Comparison of ENCODE assay signal across 8 mouse cellular contexts in genomic region chr14:15881284-15881683, GRCm38 (mm10).
DNase-seq lines count a peak whose midpoint lies in the region; ATAC-seq and TF ChIP-seq lines count a peak whose summit lies in the region.

No protein-coding gene starts in this region.

- TF ChIP-seq EP300 in lung, postnatal 0 days (IDR thresholded peaks at IDR 0.05), result no peak

- no peak for TF ChIP-seq POLR2A in spleen, adult 2 months (IDR thresholded peaks at IDR 0.05; ENCODE audit: low read depth, low read length)

- no peaks in the 10 kb centered on the region for H3K27me3 ChIP-seq in forebrain, embryonic 11.5 days (ENCODE audit: control insufficient read depth, insufficient read depth, low read length)
- H3K27me3 ChIP-seq in forebrain, embryonic 15.5 days, result no peaks in the 10 kb centered on the region
- H3K27me3 ChIP-seq in intestine, postnatal 0 days (replicated peaks; ENCODE audit: control insufficient read depth, insufficient read depth, low read length), result no peaks in the 10 kb centered on the region
- no peaks in the 10 kb centered on the region for H3K27me3 ChIP-seq in lung, postnatal 0 days (replicated peaks; ENCODE audit: insufficient read depth, low read length)
- no peaks in the 10 kb centered on the region; the same call in 1 of the 2 replicates for H3K27me3 ChIP-seq in spleen, adult 2 months (ENCODE audit: control insufficient read depth, insufficient read depth, low read length)

- no peak overlapping the region for H3K4me2 ChIP-seq in forebrain, embryonic 11.5 days (ENCODE audit: low read depth, low read length, severe bottlenecking)
- H3K4me2 ChIP-seq in forebrain, embryonic 15.5 days (replicated peaks), result no peak overlapping the region
- H3K4me2 ChIP-seq in intestine, postnatal 0 days (replicated peaks; ENCODE audit: low read depth), result no peak overlapping the region
- H3K4me2 ChIP-seq in lung, postnatal 0 days (replicated peaks; ENCODE audit: low read depth, low read length), result no peak overlapping the region

- no peak for DNase-seq in forebrain, embryonic 11.5 days (ENCODE audit: low spot score)
- DNase-seq in urinary bladder, postnatal 25 days (ENCODE audit: low spot score), result peak; percentile 13
- DNase-seq in urinary bladder, postnatal 4 days (ENCODE audit: low spot score in 2 of 2), result no peak
- DNase-seq in embryo, embryonic 11.5 days (ENCODE audit: low read depth, low spot score), result peak; percentile 14
- peak; percentile 41 for DNase-seq in lung, postnatal 0 days (ENCODE audit: low spot score)
- DNase-seq in spleen, adult 2 months (ENCODE audit: low read depth in 1 of 2, low spot score in 2 of 2), result peak; percentile 36 to 61

- 57% methylated on average over 1 of the region's 1 CpGs for WGBS in forebrain, embryonic 11.5 days
- 57% methylated on average over 1 of the region's 1 CpGs for WGBS in forebrain, embryonic 15.5 days
- 57% methylated on average over 1 of the region's 1 CpGs for WGBS in intestine, postnatal 0 days
- 56% methylated on average over 1 of the region's 1 CpGs for WGBS in lung, postnatal 0 days
- 46% methylated on average over 1 of the region's 1 CpGs for WGBS in spleen, adult 2 months

- no peaks in the 10 kb centered on the region for H3K4me1 ChIP-seq in forebrain, embryonic 11.5 days (replicated peaks; ENCODE audit: control insufficient read depth, insufficient read depth, low read length)
- no peaks in the 10 kb centered on the region for H3K4me1 ChIP-seq in forebrain, embryonic 15.5 days
- no peaks in the 10 kb centered on the region for H3K4me1 ChIP-seq in intestine, postnatal 0 days (replicated peaks; ENCODE audit: control insufficient read depth, insufficient read depth, low read length)
- H3K4me1 ChIP-seq in lung, postnatal 0 days (ENCODE audit: insufficient read depth, low read depth, low read length), result no peaks in the 10 kb centered on the region
- H3K4me1 ChIP-seq in spleen, adult 2 months (ENCODE audit: control insufficient read depth, insufficient read depth, insufficient read length), result no peaks in the 10 kb centered on the region; the same call in 1 of the 2 replicates

- no peaks in the 10 kb centered on the region for H3K9me3 ChIP-seq in forebrain, embryonic 11.5 days (ENCODE audit: control insufficient read depth, low read length)
- no peaks in the 10 kb centered on the region for H3K9me3 ChIP-seq in forebrain, embryonic 15.5 days
- no peaks in the 10 kb centered on the region for H3K9me3 ChIP-seq in intestine, postnatal 0 days (ENCODE audit: control insufficient read depth)
- no peaks in the 10 kb centered on the region for H3K9me3 ChIP-seq in lung, postnatal 0 days (ENCODE audit: low read length)

- no peak overlapping the region for H3K4me3 ChIP-seq in forebrain, embryonic 11.5 days (ENCODE audit: low read depth, low read length)
- no peak overlapping the region for H3K4me3 ChIP-seq in forebrain, embryonic 15.5 days
- no peak overlapping the region for H3K4me3 ChIP-seq in intestine, postnatal 0 days (ENCODE audit: low read depth, low read length)
- no peak overlapping the region for H3K4me3 ChIP-seq in lung, postnatal 0 days (ENCODE audit: low read depth, low read length)
- no peak overlapping the region for H3K4me3 ChIP-seq in spleen, adult 2 months (ENCODE audit: extremely low read depth, insufficient read depth, insufficient read length)

- H3K27ac ChIP-seq in forebrain, embryonic 11.5 days (ENCODE audit: low read depth, low read length), result no peak overlapping the region
- H3K27ac ChIP-seq in forebrain, embryonic 15.5 days (replicated peaks), result no peak overlapping the region
- H3K27ac ChIP-seq in intestine, postnatal 0 days (ENCODE audit: low read depth, low read length), result no peak overlapping the region
- H3K27ac ChIP-seq in lung, postnatal 0 days (ENCODE audit: low read length), result no peak overlapping the region
- H3K27ac ChIP-seq in spleen, adult 2 months (ENCODE audit: insufficient read depth, low read length), result no peak overlapping the region

- no peaks in the 10 kb centered on the region for H3K36me3 ChIP-seq in forebrain, embryonic 11.5 days (ENCODE audit: control insufficient read depth, insufficient read depth, low read length)
- H3K36me3 ChIP-seq in forebrain, embryonic 15.5 days, result no peaks in the 10 kb centered on the region
- no peaks in the 10 kb centered on the region for H3K36me3 ChIP-seq in intestine, postnatal 0 days (ENCODE audit: control insufficient read depth, insufficient read depth)
- no peaks in the 10 kb centered on the region for H3K36me3 ChIP-seq in lung, postnatal 0 days (ENCODE audit: insufficient read depth, low read length)
- no peaks in the 10 kb centered on the region for H3K36me3 ChIP-seq in spleen, adult 2 months (ENCODE audit: control insufficient read depth, insufficient read depth, low read length)

- peak; percentile 46; the same call in 1 of the 2 replicates for ATAC-seq in forebrain, embryonic 11.5 days (replicated peaks; ENCODE audit: low FRiP score)
- ATAC-seq in forebrain, embryonic 15.5 days (replicated peaks), result no peak
- 0 out of 2 replicates have a peak, but pooled peaks have one; percentile 53 for ATAC-seq in intestine, postnatal 0 days
- no peak for ATAC-seq in lung, postnatal 0 days

- peak; percentile 92 for TF ChIP-seq CTCF in intestine, postnatal 0 days (IDR thresholded peaks at IDR 0.05; ENCODE audit: low read depth)
- TF ChIP-seq CTCF in lung, postnatal 0 days (IDR thresholded peaks at IDR 0.05), result peak; percentile 75
- TF ChIP-seq CTCF in spleen, adult 2 months (IDR thresholded peaks at IDR 0.05; ENCODE audit: extremely low read depth, insufficient read depth, insufficient read length, insufficient replicate concordance), result peak; percentile 60; the same call in 1 of the 2 replicates

- no peak overlapping the region for H3K9ac ChIP-seq in forebrain, embryonic 11.5 days (ENCODE audit: low read length)
- H3K9ac ChIP-seq in forebrain, embryonic 15.5 days (replicated peaks), result no peak overlapping the region
- no peak overlapping the region for H3K9ac ChIP-seq in intestine, postnatal 0 days (ENCODE audit: low read depth, low read length)
- no peak overlapping the region for H3K9ac ChIP-seq in lung, postnatal 0 days (replicated peaks; ENCODE audit: low read depth)

Comparison
In these comparisons a context has a peak if more than half of its experiments do, and no peak if none do; other contexts are left out.
1. ATAC-seq: peak in forebrain, embryonic 11.5 days (single experiment) and intestine, postnatal 0 days (single experiment); none in forebrain, embryonic 15.5 days (single experiment) and lung, postnatal 0 days (single experiment).
2. DNase-seq: peak in urinary bladder, postnatal 25 days (single experiment), embryo, embryonic 11.5 days (single experiment), lung, postnatal 0 days (single experiment) and spleen, adult 2 months (2 of 2); none in forebrain, embryonic 11.5 days (single experiment) and urinary bladder, postnatal 4 days (0 of 2).
3. Peak in every context shown above with its lines, with median percentiles within 50 percentile points of each other: CTCF ChIP-seq.